Mouse (Mus musculus) thymus, adult 2 months (tissue): ENCODE measurements around the gene Bcas3.

Experiments used
- CTCF ChIP-seq: fragments of 200-500 bp; IDR thresholded peaks from 2 replicates; pipeline ENCODE4 v1.5.1; 2012; ENCODE audit warnings: mild to moderate bottlenecking, control low read depth, low read length, moderate library complexity, borderline replicate concordance; ENCODE audit not compliant: control insufficient read depth, poor library complexity, insufficient read depth; ENCODE audit errors: extremely low read depth
- POLR2A ChIP-seq: fragments of 200-500 bp; IDR thresholded peaks from 2 replicates; pipeline ENCODE4 v1.6.1; 2012; ENCODE audit warnings: mild to moderate bottlenecking, low read length, control low read depth, moderate library complexity; ENCODE audit not compliant: control insufficient read depth, poor library complexity, insufficient read depth; ENCODE audit errors: extremely low read depth

DNA sequence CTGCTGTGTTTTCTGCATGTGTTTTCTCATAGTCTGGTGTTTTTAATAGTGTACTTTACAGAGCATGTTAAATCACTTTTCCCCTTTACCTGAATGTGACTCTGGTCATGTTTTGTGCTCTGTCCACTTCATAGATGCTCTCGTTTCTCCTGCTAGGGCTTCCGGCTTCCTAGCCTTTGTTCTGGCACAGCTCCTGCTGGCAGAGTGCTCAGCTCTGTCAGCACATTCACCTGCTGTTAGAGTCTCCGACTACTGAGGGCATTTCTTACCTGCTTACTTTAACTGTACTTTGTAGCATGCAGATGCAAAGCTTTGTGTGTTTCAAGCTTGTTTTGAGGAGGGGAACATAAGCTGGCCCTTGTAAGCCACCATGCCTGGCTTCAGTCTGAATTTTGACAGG is 53.6 kb downstream of the Bcas3 start:
- TF ChIP-seq CTCF: no peak
- no peak for TF ChIP-seq POLR2A
